Mouse (Mus musculus): Measurements from ENCODE around the gene Tmod3.

- TF ChIP-seq RAD21 (IDR thresholded peaks at IDR 0.05; ENCODE audit: low read depth, low read length) (no peak), EP300 (IDR thresholded peaks at IDR 0.05; ENCODE audit: low read depth in 1 of 2, low read length in 2 of 2) (no peak), CTCF (IDR thresholded peaks at IDR 0.05 in 2 of 3, conservative IDR thresholded peaks at IDR 0.05 in 1 of 3; ENCODE audit: control insufficient read depth in 1 of 3, insufficient read depth in 1 of 3, low read depth in 2 of 3, low read length in 3 of 3, poor library complexity in 1 of 3, severe bottlenecking in 1 of 3) (no peak), ZMIZ1 (IDR thresholded peaks at IDR 0.05; ENCODE audit: low read depth, low read length) (no peak), CHD2 (IDR thresholded peaks at IDR 0.05; ENCODE audit: low read length) (no peak), POLR2A (IDR thresholded peaks at IDR 0.05; ENCODE audit: control insufficient read depth in 1 of 2, insufficient read depth in 1 of 2, low read depth in 1 of 2, low read length in 2 of 2, poor library complexity in 1 of 2) (no peak), RCOR1 (IDR thresholded peaks at IDR 0.05; ENCODE audit: low read depth, low read length) (no peak), MEF2A (IDR thresholded peaks at IDR 0.05; ENCODE audit: extremely low read depth, insufficient replicate concordance, low read depth, low read length, poor library complexity, severe bottlenecking) (no peak), ZC3H11A (IDR thresholded peaks at IDR 0.05; ENCODE audit: low read depth, low read length) (no peak), HCFC1 (IDR thresholded peaks at IDR 0.05; ENCODE audit: low read depth, low read length) (no peak), NRF1 (IDR thresholded peaks at IDR 0.05; ENCODE audit: insufficient read depth, low read depth, low read length, poor library complexity, severe bottlenecking) (no peak), JUND (IDR thresholded peaks at IDR 0.05; ENCODE audit: low read depth, low read length) (no peak), BHLHE40 (IDR thresholded peaks at IDR 0.05; ENCODE audit: borderline replicate concordance, low read depth, low read length) (no peak), NELFE (IDR thresholded peaks at IDR 0.05; ENCODE audit: low read depth, low read length) (no peak)
Measured at GRCm38 (mm10) chr9:75480536-75481075, 78.9 kb downstream of the Tmod3 start.

Data from MEL (cell line).